Mouse (Mus musculus) adrenal gland, postnatal 4 days (tissue): ENCODE data around the gene Ubxn7. TPM values are rescaled to one million over a fixed set of nuclear protein-coding genes. Genes with fewer than 3 reads are reported as not detected.
"Not testable (repeated sequence)": the region's sequence is repeated elsewhere in the genome, so short reads cannot be mapped to it uniquely, and the experiment has no call there.

Experiments used
- DNase-seq, 2 experiments: peaks; one replicate each; pipeline ENCODE4 v3.0.0; 2021 to 2022; ENCODE audit warnings: low spot score in 2 of 2, mixed read lengths in 2 of 2
- long read RNA-seq, 2 experiments: library from polyadenylated mRNA; stranded (forward); transcript quantifications; one replicate each; pipeline ENCODE4 v2.0.0; 2021
- total RNA-seq, 2 experiments: library from RNA; stranded (reverse); gene quantifications; 2 replicates each; pipeline ENCODE4 v1.2.3; 2021

Gene Ubxn7
- 10 to 100 TPM; 79.1 to 88.6 TPM for total RNA-seq
- long read RNA-seq, experiment 1, full-length matches to known transcripts = 3 of 8 reads
- long read RNA-seq, experiment 1, partial matches to known transcripts = 0 of 8 reads
- long read RNA-seq, experiment 1, other reads (novel, unspliced or antisense) = 5 of 8 reads
- long read RNA-seq, experiment 2, full-length matches to known transcripts = 3 of 11 reads
- long read RNA-seq, experiment 2, partial matches to known transcripts = 0 of 11 reads
- long read RNA-seq, experiment 2, other reads (novel, unspliced or antisense) = 8 of 11 reads

GRCm38 (mm10) chr16:32332040-32332555, at the start of gene Ubxn7:
TSS of gene Ubxn7 (plus strand) at chr16:32332257.
- DNase-seq = peak; percentile 97 to 99

- no peak for DNase-seq
Observed at GRCm38 (mm10) chr16:32282608-32283007, 49.4 kb upstream of the Ubxn7 start.

GRCm38 (mm10) chr16:32291821-32292220, 40.2 kb upstream of the Ubxn7 start:
- no peak for DNase-seq

- not testable (repeated sequence) for DNase-seq
Observed at GRCm38 (mm10) chr16:32299617-32300016, 32.4 kb upstream of the Ubxn7 start.

GRCm38 (mm10) chr16:32303046-32303445, 29.0 kb upstream of the Ubxn7 start:
- no peak for DNase-seq

GRCm38 (mm10) chr16:32303886-32304285, 28.2 kb upstream of the Ubxn7 start:
- DNase-seq = no peak

GRCm38 (mm10) chr16:32311970-32312369, 20.1 kb upstream of the Ubxn7 start:
- DNase-seq = no peak

- no peak for DNase-seq
Observed at GRCm38 (mm10) chr16:32312386-32312785, 19.7 kb upstream of the Ubxn7 start.

- no peak for DNase-seq
Observed at GRCm38 (mm10) chr16:32312859-32313258, 19.2 kb upstream of the Ubxn7 start.

GRCm38 (mm10) chr16:32316601-32317000, 15.5 kb upstream of the Ubxn7 start:
- no peak for DNase-seq

GRCm38 (mm10) chr16:32323953-32324352, 8.1 kb upstream of the Ubxn7 start:
- DNase-seq = no peak

GRCm38 (mm10) chr16:32330876-32331670, 984 bp upstream of the Ubxn7 start:
- DNase-seq = no peak

GRCm38 (mm10) chr16:32332556-32333511, 777 bp downstream of the Ubxn7 start:
- peak; percentile 32 to 47 for DNase-seq

GRCm38 (mm10) chr16:32335146-32335545, 3.1 kb downstream of the Ubxn7 start:
- DNase-seq = no peak

GRCm38 (mm10) chr16:32336026-32336780, 4.1 kb downstream of the Ubxn7 start:
- no peak for DNase-seq

GRCm38 (mm10) chr16:32337001-32337400, 4.9 kb downstream of the Ubxn7 start:
- DNase-seq = no peak

- no peak for DNase-seq
Observed at GRCm38 (mm10) chr16:32340451-32340850, 8.4 kb downstream of the Ubxn7 start.

GRCm38 (mm10) chr16:32345521-32345920, 13.5 kb downstream of the Ubxn7 start:
- DNase-seq = no peak

- DNase-seq = no peak
Observed at GRCm38 (mm10) chr16:32350776-32351175, 18.7 kb downstream of the Ubxn7 start.

GRCm38 (mm10) chr16:32363530-32363929, 31.5 kb downstream of the Ubxn7 start:
- DNase-seq = no peak
